Mouse (Mus musculus): ENCODE measurements around the gene Fam81a.

- TF ChIP-seq CTCF (IDR thresholded peaks at IDR 0.05; ENCODE audit: borderline replicate concordance, extremely low read depth, insufficient read depth, insufficient read length): no peak
- no peak for TF ChIP-seq POLR2A (IDR thresholded peaks at IDR 0.05; ENCODE audit: borderline replicate concordance, extremely low read depth, insufficient read depth, insufficient read length, poor library complexity, severe bottlenecking)
Observed at GRCm38 (mm10) chr9:70088041-70088785, 54.1 kb downstream of the Fam81a start.
